Mouse (Mus musculus) liver, adult 2 months (tissue): ENCODE measurements at regions not wholly inside any gene's neighbourhood (a gene's known extent, or its start where the extent isn't known, plus 50 kb on each side); places are given as distances from the start of the nearest gene placed in this dataset.

Experiments used
- DNase-seq: peaks from one replicate; pipeline ENCODE4 v3.0.0-alpha.2; 2011; ENCODE audit warnings: low read depth, low spot score; ENCODE audit errors: extremely low read depth
- H3K27ac ChIP-seq: fragments of 200-500 bp; replicated peaks from 2 replicates; pipeline ENCODE4 v1.5.1; 2012; ENCODE audit warnings: low read depth, mild to moderate bottlenecking, control low read depth, inconsistent platforms, low read length; ENCODE audit not compliant: insufficient read depth
- H3K27me3 ChIP-seq: fragments of 200-500 bp; 2 replicates; pipeline ENCODE4 v1.6.1; 2012; ENCODE audit warnings: mild to moderate bottlenecking, moderate library complexity, low read length, inconsistent platforms; ENCODE audit not compliant: control insufficient read depth, insufficient read depth
- H3K36me3 ChIP-seq: fragments of 200-500 bp; 2 replicates; pipeline ENCODE4 v1.6.1; 2012; ENCODE audit warnings: low read length, inconsistent platforms; ENCODE audit not compliant: control insufficient read depth, insufficient read depth
- H3K4me1 ChIP-seq: fragments of 200-500 bp; 2 replicates; pipeline ENCODE4 v1.6.1; 2011; ENCODE audit warnings: low read length; ENCODE audit not compliant: control insufficient read depth, insufficient read depth
- H3K4me3 ChIP-seq: fragments of 200-500 bp; 2 replicates; pipeline ENCODE4 v1.5.1; 2011; ENCODE audit warnings: low read depth, mild to moderate bottlenecking, control low read depth, low read length, moderate library complexity; ENCODE audit not compliant: insufficient read depth
- H3K79me2 ChIP-seq: fragments of 200-500 bp; 2 replicates; pipeline ENCODE4 v1.6.1; 2012; ENCODE audit warnings: inconsistent platforms, mild to moderate bottlenecking, low read length, moderate library complexity; ENCODE audit not compliant: control insufficient read depth, insufficient read depth
- H3K9ac ChIP-seq: fragments of 200-500 bp; 2 replicates; pipeline ENCODE4 v1.6.1; 2012; ENCODE audit warnings: low read depth, mild to moderate bottlenecking, control low read depth, inconsistent platforms, low read length
- CTCF ChIP-seq: fragments of 200-500 bp; IDR thresholded peaks from 2 replicates; pipeline ENCODE4 v1.5.1; 2011; ENCODE audit warnings: low read depth, low read length, control low read depth
- POLR2A ChIP-seq: fragments of 200-500 bp; IDR thresholded peaks from 2 replicates; pipeline ENCODE4 v1.6.1; 2011; ENCODE audit warnings: low read length, control low read depth; ENCODE audit not compliant: insufficient read depth; ENCODE audit errors: extremely low read depth
- whole genome bisulfite sequencing: fragments of 180-500 bp; shearing (Covaris S2); methylation state at CpG from one replicate; pipeline ENCODE4 v1.1.7; 2018; 5-methylcytosine and 5-hydroxymethylcytosine counted together

GRCm38 (mm10) chr1:153985595-153985994 lies 85.6 kb upstream of the Teddm2 start:
- peak; percentile 98 for DNase-seq
- Histone ChIP-seq H3K36me3 (no peaks in the 10 kb centered on the region), H3K27ac (peak overlapping the region; percentile 2; the same call in 1 of the 2 replicates), H3K4me3 (no peak overlapping the region), H3K27me3 (no peaks in the 10 kb centered on the region), H3K4me1 (peaks cover 23% of the 10 kb centered on the region; the same call in 1 of the 2 replicates), H3K79me2 (no peaks in the 10 kb centered on the region), H3K9ac (no peak overlapping the region)
- WGBS, result 28% methylated on average over 5 of the region's 5 CpGs
- TF ChIP-seq POLR2A (no peak), CTCF (no peak)

DNA sequence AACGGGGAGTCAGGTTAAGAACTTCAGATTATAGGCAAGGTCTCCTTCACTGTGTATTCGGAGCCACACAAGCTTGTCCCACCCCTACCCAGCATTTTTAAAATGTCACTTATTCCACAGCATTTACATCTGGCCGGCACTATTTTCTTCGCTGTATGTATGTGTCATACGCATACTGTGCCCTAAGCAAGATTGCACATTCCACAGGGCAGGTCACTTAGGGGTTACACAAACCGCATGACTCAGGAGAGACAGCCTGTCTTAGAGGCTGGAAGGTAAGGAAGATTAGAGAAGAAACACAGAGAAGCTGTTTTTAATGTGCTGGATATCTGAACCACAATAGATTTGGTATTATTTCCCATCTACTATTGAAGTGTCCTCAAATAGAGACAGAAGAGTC lies 86.6 kb upstream of the Teddm2 start:
- WGBS, result 87% methylated on average over 6 of the region's 6 CpGs
- TF ChIP-seq POLR2A, result no peak
- no peak for TF ChIP-seq CTCF

DNA sequence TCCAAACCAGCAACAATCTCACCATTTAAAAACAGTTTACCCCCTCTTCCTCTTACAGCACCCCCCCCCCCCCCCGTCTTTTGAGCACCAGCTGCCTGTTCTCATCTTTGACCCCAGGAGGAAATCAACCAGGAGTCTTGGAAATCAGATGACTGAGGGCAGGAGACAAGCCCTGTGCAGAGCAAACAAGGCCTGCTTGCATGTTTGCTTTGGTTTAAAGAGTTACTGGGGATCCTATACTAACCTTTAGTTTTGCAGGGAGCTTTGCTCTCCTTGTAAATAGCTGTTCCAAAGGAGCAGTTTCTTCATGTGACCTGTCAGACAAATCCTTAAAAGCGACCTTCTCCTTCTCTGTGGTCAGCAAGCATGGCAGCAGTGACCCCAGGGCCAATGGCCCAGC lies 88.3 kb upstream of the Teddm2 start:
- Histone ChIP-seq H3K9ac (no peak overlapping the region), H3K27ac (peak overlapping the region; percentile 84), H3K36me3 (no peaks in the 10 kb centered on the region), H3K4me3 (no peak overlapping the region), H3K79me2 (no peaks in the 10 kb centered on the region), H3K27me3 (no peaks in the 10 kb centered on the region), H3K4me1 (peaks cover 33% of the 10 kb centered on the region)
- DNase-seq, result peak; percentile 93
- no peak for TF ChIP-seq POLR2A
- TF ChIP-seq CTCF, result no peak
- 19% methylated on average over 2 of the region's 2 CpGs for WGBS

More for the DNA sequence above, 86.6 kb upstream of the Teddm2 start:
- Histone ChIP-seq H3K27me3 (no peaks in the 10 kb centered on the region), H3K4me1 (peaks cover 29% of the 10 kb centered on the region), H3K36me3 (no peaks in the 10 kb centered on the region), H3K79me2 (no peaks in the 10 kb centered on the region), H3K27ac (no peak overlapping the region), H3K4me3 (no peak overlapping the region), H3K9ac (no peak overlapping the region)
- no peak for DNase-seq

- H3K27ac ChIP-seq, result peak overlapping the region; percentile 33
- WGBS, result 44% methylated on average over 11 of the region's 11 CpGs
- H3K36me3 ChIP-seq, result no peaks in the 10 kb centered on the region
Observed at GRCm38 (mm10) chr1:153990651-153991435, 90.8 kb upstream of the Teddm2 start.

DNA sequence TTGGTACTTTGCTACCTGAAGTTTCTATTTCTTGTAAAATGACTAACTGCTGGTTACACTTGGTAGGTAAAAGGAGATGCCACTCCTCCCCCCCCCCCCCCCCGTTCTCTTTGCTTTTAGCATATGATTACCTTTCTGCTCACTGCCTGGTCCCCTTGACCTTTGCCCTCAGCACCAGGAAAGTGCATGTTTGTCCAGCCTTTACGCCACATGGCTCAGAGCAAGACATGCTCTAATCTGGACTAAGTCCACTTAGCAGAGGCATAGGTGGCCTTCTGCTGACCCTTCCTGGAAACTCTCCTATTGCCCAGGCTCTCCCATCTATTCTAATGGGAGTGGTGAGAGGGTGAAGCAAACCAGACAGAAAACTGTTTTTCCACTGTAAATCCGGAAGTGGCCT lies 92.4 kb upstream of the Teddm2 start:
- H3K9ac ChIP-seq, result no peak overlapping the region
- no peak overlapping the region; the same call in 1 of the 2 replicates for H3K27ac ChIP-seq
- H3K4me1 ChIP-seq, result peaks cover 24% of the 10 kb centered on the region
- TF ChIP-seq POLR2A, result no peak
- TF ChIP-seq CTCF, result no peak
- H3K27me3 ChIP-seq, result no peaks in the 10 kb centered on the region
- H3K4me3 ChIP-seq, result no peak overlapping the region
- peak; percentile 92 for DNase-seq
- H3K79me2 ChIP-seq, result no peaks in the 10 kb centered on the region
- 25% methylated on average over 3 of the region's 3 CpGs for whole genome bisulfite sequencing
- no peaks in the 10 kb centered on the region for H3K36me3 ChIP-seq

More at GRCm38 (mm10) chr1:153990651-153991435, 90.8 kb upstream of the Teddm2 start:
- Histone ChIP-seq H3K27me3 (no peaks in the 10 kb centered on the region), H3K4me3 (no peak overlapping the region), H3K79me2 (no peaks in the 10 kb centered on the region), H3K4me1 (peaks cover 30% of the 10 kb centered on the region), H3K9ac (0 out of 2 replicates have a peak overlapping the region, but pooled peaks have one; percentile 3)
- TF ChIP-seq POLR2A, result no peak
- no peak for TF ChIP-seq CTCF
- peak; percentile 94 for DNase-seq

- 98% methylated on average over 4 of the region's 4 CpGs for WGBS
- Histone ChIP-seq H3K9ac (no peak overlapping the region), H3K79me2 (no peaks in the 10 kb centered on the region), H3K36me3 (no peaks in the 10 kb centered on the region), H3K27me3 (no peaks in the 10 kb centered on the region), H3K4me1 (peaks cover 16% of the 10 kb centered on the region), H3K27ac (no peak overlapping the region), H3K4me3 (no peak overlapping the region)
- TF ChIP-seq CTCF (no peak), POLR2A (no peak)
- no peak for DNase-seq
Observed at GRCm38 (mm10) chr1:153994871-153995270, 94.8 kb upstream of the Teddm2 start.
